Mouse (Mus musculus): Measurements from ENCODE around the gene Nacad.
A peak's percentile ranks its signal among the peaks of the same experiment; 100 is the strongest.
"Not testable (repeated sequence)": the region's sequence is repeated elsewhere in the genome, so short reads cannot be mapped to it uniquely, and the experiment has no call there.

The Nacad gene

GRCm38 (mm10) chr11:6605491-6606399, at the start of gene Nacad:
Gene Nacad, minus strand, starts transcription at chr11:6606053.
- DNase-seq (ENCODE audit: low read depth, low spot score), result no peak

- peak; percentile 91 for DNase-seq (ENCODE audit: low read depth, low spot score)
These were observed 49.0 kb upstream of the Nacad start for GRCm38 (mm10) chr11:6654903-6655302.

- DNase-seq (ENCODE audit: low read depth, low spot score), result not testable (repeated sequence)
These were observed 47.1 kb upstream of the Nacad start for GRCm38 (mm10) chr11:6652978-6653377.

- DNase-seq (ENCODE audit: low read depth, low spot score), result no peak
These were observed 44.7 kb upstream of the Nacad start for GRCm38 (mm10) chr11:6650519-6650918.

GRCm38 (mm10) chr11:6647831-6648724, 42.2 kb upstream of the Nacad start:
- no peak for DNase-seq (ENCODE audit: low read depth, low spot score)

- DNase-seq (ENCODE audit: low read depth, low spot score), result no peak
These were observed 38.7 kb upstream of the Nacad start for GRCm38 (mm10) chr11:6644566-6644965.

GRCm38 (mm10) chr11:6639072-6639471, 33.2 kb upstream of the Nacad start:
- DNase-seq (ENCODE audit: low read depth, low spot score), result no peak

GRCm38 (mm10) chr11:6638537-6638936, 32.7 kb upstream of the Nacad start, which contains the start of gene Wap:
Gene Wap, minus strand, starts transcription at chr11:6638637.
- DNase-seq (ENCODE audit: low read depth, low spot score), result no peak

- DNase-seq (ENCODE audit: low read depth, low spot score), result no peak
These were observed 30.3 kb upstream of the Nacad start for GRCm38 (mm10) chr11:6636150-6636549.

GRCm38 (mm10) chr11:6629655-6630054, 23.8 kb upstream of the Nacad start:
- peak; percentile 56 for DNase-seq (ENCODE audit: low read depth, low spot score)

- peak; percentile 81 for DNase-seq (ENCODE audit: low read depth, low spot score)
These were observed 22.7 kb upstream of the Nacad start for GRCm38 (mm10) chr11:6628568-6628967.

- no peak for DNase-seq (ENCODE audit: low read depth, low spot score)
These were observed 21.9 kb upstream of the Nacad start for GRCm38 (mm10) chr11:6627731-6628130.

- no peak for DNase-seq (ENCODE audit: low read depth, low spot score)
These were observed 20.5 kb upstream of the Nacad start for GRCm38 (mm10) chr11:6626388-6626772.

GRCm38 (mm10) chr11:6625478-6626387, 19.9 kb upstream of the Nacad start, which contains the start of gene Tbrg4:
Gene Tbrg4, minus strand, starts transcription at chr11:6626067.
- DNase-seq (ENCODE audit: low read depth, low spot score), result peak; percentile 93

- no peak for DNase-seq (ENCODE audit: low read depth, low spot score)
These were observed 18.9 kb upstream of the Nacad start for GRCm38 (mm10) chr11:6624619-6625382.

- DNase-seq (ENCODE audit: low read depth, low spot score), result no peak
These were observed 17.9 kb upstream of the Nacad start for GRCm38 (mm10) chr11:6623704-6624103.

GRCm38 (mm10) chr11:6615250-6616205, 9.7 kb upstream of the Nacad start:
- no peak for DNase-seq (ENCODE audit: low read depth, low spot score)

GRCm38 (mm10) chr11:6605021-6605481, 802 bp downstream of the Nacad start:
- DNase-seq (ENCODE audit: low read depth, low spot score), result no peak

GRCm38 (mm10) chr11:6604604-6604936, 1.3 kb downstream of the Nacad start:
- DNase-seq (ENCODE audit: low read depth, low spot score), result no peak
